Mouse (Mus musculus): ENCODE results near the gene Myh13. TPM values are rescaled to one million over a fixed set of nuclear protein-coding genes. Genes with fewer than 3 reads are reported as not detected.

The Myh13 gene
- total and polyA plus RNA-seq, 3 experiments, result 0.05 TPM; not detected in 2

GRCm38 (mm10) chr11:67364551-67364950, 43.1 kb downstream of the Myh13 start:
- Histone ChIP-seq H3K4me1 (ENCODE audit: control insufficient read depth, insufficient read depth, low read length) (no peaks in the 10 kb centered on the region), H3K27me3 (ENCODE audit: control insufficient read depth, insufficient read depth, low read length) (peaks cover under 1% of the 10 kb centered on the region; the same call in 1 of the 2 replicates), H3K9ac (ENCODE audit: low read depth, low read length) (no peak overlapping the region), H3K36me3 (ENCODE audit: control insufficient read depth, insufficient read depth, low read length) (no peaks in the 10 kb centered on the region), H3K79me2 (replicated peaks; ENCODE audit: control insufficient read depth, insufficient read depth, low read length) (no peaks in the 10 kb centered on the region), H3K4me3 (no peak overlapping the region), H3K27ac (no peak overlapping the region)
- intact Hi-C loops (cut with DNase I), result no loop called here
- 82% methylated on average over 12 of the region's 12 CpGs for WGBS
- TF ChIP-seq POLR2A (IDR thresholded peaks at IDR 0.05; ENCODE audit: insufficient read depth, low read depth, low read length) (no peak), CTCF (IDR thresholded peaks at IDR 0.05) (no peak), EP300 (IDR thresholded peaks at IDR 0.05; ENCODE audit: insufficient read depth, low read depth, low read length) (no peak)
- no peak for DNase-seq

- Histone ChIP-seq H3K79me2 (replicated peaks; ENCODE audit: control insufficient read depth, insufficient read depth, low read length) (no peaks in the 10 kb centered on the region), H3K4me3 (no peak overlapping the region), H3K27ac (no peak overlapping the region), H3K36me3 (ENCODE audit: control insufficient read depth, insufficient read depth, low read length) (no peaks in the 10 kb centered on the region), H3K9ac (ENCODE audit: low read depth, low read length) (no peak overlapping the region), H3K27me3 (ENCODE audit: control insufficient read depth, insufficient read depth, low read length) (no peaks in the 10 kb centered on the region), H3K4me1 (ENCODE audit: control insufficient read depth, insufficient read depth, low read length) (no peaks in the 10 kb centered on the region)
- intact Hi-C loops (cut with DNase I), result no loop called here
- TF ChIP-seq POLR2A (IDR thresholded peaks at IDR 0.05; ENCODE audit: insufficient read depth, low read depth, low read length) (no peak), EP300 (IDR thresholded peaks at IDR 0.05; ENCODE audit: insufficient read depth, low read depth, low read length) (no peak), CTCF (IDR thresholded peaks at IDR 0.05) (no peak)
- 73% methylated on average over 14 of the region's 14 CpGs for WGBS
- DNase-seq, result no peak
Observed at GRCm38 (mm10) chr11:67364986-67365721, 43.7 kb downstream of the Myh13 start.

GRCm38 (mm10) chr11:67366936-67367335, 45.5 kb downstream of the Myh13 start:
- TF ChIP-seq POLR2A (IDR thresholded peaks at IDR 0.05; ENCODE audit: insufficient read depth, low read depth, low read length) (no peak), CTCF (IDR thresholded peaks at IDR 0.05) (no peak), EP300 (IDR thresholded peaks at IDR 0.05; ENCODE audit: insufficient read depth, low read depth, low read length) (no peak)
- Histone ChIP-seq H3K79me2 (replicated peaks; ENCODE audit: control insufficient read depth, insufficient read depth, low read length) (no peaks in the 10 kb centered on the region), H3K27ac (no peak overlapping the region), H3K36me3 (ENCODE audit: control insufficient read depth, insufficient read depth, low read length) (no peaks in the 10 kb centered on the region), H3K9ac (ENCODE audit: low read depth, low read length) (no peak overlapping the region), H3K4me3 (no peak overlapping the region), H3K4me1 (ENCODE audit: control insufficient read depth, insufficient read depth, low read length) (no peaks in the 10 kb centered on the region), H3K27me3 (ENCODE audit: control insufficient read depth, insufficient read depth, low read length) (no peaks in the 10 kb centered on the region)
- WGBS, result 24% methylated on average over 9 of the region's 9 CpGs
- no peak for DNase-seq
- intact Hi-C loops (cut with DNase I), result no loop called here

- Histone ChIP-seq H3K79me2 (replicated peaks; ENCODE audit: control insufficient read depth, insufficient read depth, low read length) (no peaks in the 10 kb centered on the region), H3K27me3 (ENCODE audit: control insufficient read depth, insufficient read depth, low read length) (no peaks in the 10 kb centered on the region), H3K36me3 (ENCODE audit: control insufficient read depth, insufficient read depth, low read length) (no peaks in the 10 kb centered on the region), H3K9ac (ENCODE audit: low read depth, low read length) (no peak overlapping the region), H3K27ac (no peak overlapping the region), H3K4me1 (ENCODE audit: control insufficient read depth, insufficient read depth, low read length) (no peaks in the 10 kb centered on the region), H3K4me3 (no peak overlapping the region)
- peak in 1 of 2 experiments; percentile 14 for DNase-seq
- 45% methylated on average over 2 of the region's 2 CpGs for WGBS
- intact Hi-C loops (cut with DNase I), result loop anchor here (2.0 kb wide), 2 partner anchors 273 to 303 kb away; no protein-coding TSS in a partner anchor
- TF ChIP-seq EP300 (IDR thresholded peaks at IDR 0.05; ENCODE audit: insufficient read depth, low read depth, low read length) (0 out of 2 replicates have a peak, but pooled peaks have one; percentile 21), CTCF (IDR thresholded peaks at IDR 0.05) (peak; percentile 85), POLR2A (IDR thresholded peaks at IDR 0.05; ENCODE audit: insufficient read depth, low read depth, low read length) (no peak)
Observed at GRCm38 (mm10) chr11:67373333-67373732, 51.9 kb downstream of the Myh13 start.

- intact Hi-C loops (cut with DNase I), result loop anchor here (5.0 kb wide), 1 partner anchor 81 kb away; the partner anchor contains the start of gene Gas7
- Histone ChIP-seq H3K27ac (no peak overlapping the region), H3K79me2 (replicated peaks; ENCODE audit: control insufficient read depth, insufficient read depth, low read length) (no peaks in the 10 kb centered on the region), H3K36me3 (ENCODE audit: control insufficient read depth, insufficient read depth, low read length) (no peaks in the 10 kb centered on the region), H3K27me3 (ENCODE audit: control insufficient read depth, insufficient read depth, low read length) (no peaks in the 10 kb centered on the region), H3K4me1 (ENCODE audit: control insufficient read depth, insufficient read depth, low read length) (peaks cover 4% of the 10 kb centered on the region; the same call in 1 of the 2 replicates), H3K4me3 (no peak overlapping the region), H3K9ac (ENCODE audit: low read depth, low read length) (no peak overlapping the region)
- DNase-seq, result no peak
- TF ChIP-seq POLR2A (IDR thresholded peaks at IDR 0.05; ENCODE audit: insufficient read depth, low read depth, low read length) (no peak), CTCF (IDR thresholded peaks at IDR 0.05) (peak; percentile 67), EP300 (IDR thresholded peaks at IDR 0.05; ENCODE audit: insufficient read depth, low read depth, low read length) (no peak)
Observed at GRCm38 (mm10) chr11:67376308-67376707, 54.9 kb downstream of the Myh13 start.
